Mouse (Mus musculus) liver, adult 2 months (tissue): ENCODE data around the gene Slain2.

Experiments used
- CTCF ChIP-seq: fragments of 200-500 bp; IDR thresholded peaks from 2 replicates; pipeline ENCODE4 v1.5.1; 2011; ENCODE audit warnings: low read depth, low read length, control low read depth
- POLR2A ChIP-seq: fragments of 200-500 bp; IDR thresholded peaks from 2 replicates; pipeline ENCODE4 v1.6.1; 2011; ENCODE audit warnings: low read length, control low read depth; ENCODE audit not compliant: insufficient read depth; ENCODE audit errors: extremely low read depth

- TF ChIP-seq CTCF (no peak), POLR2A (no peak)
These were observed 25.8 kb upstream of the Slain2 start for GRCm38 (mm10) chr5:72888260-72888659.
